Mouse (Mus musculus): ENCODE data around the gene Cks2. TPM values are rescaled to one million over a fixed set of nuclear protein-coding genes. Genes with fewer than 3 reads are reported as not detected.

Cks2 gene
- polyA plus RNA-seq (2015; fragmentation: Nextera tagmentation; extraction: Ambion mirVana) = 69.3 and 89.2 TPM in 2 replicates

DNA sequence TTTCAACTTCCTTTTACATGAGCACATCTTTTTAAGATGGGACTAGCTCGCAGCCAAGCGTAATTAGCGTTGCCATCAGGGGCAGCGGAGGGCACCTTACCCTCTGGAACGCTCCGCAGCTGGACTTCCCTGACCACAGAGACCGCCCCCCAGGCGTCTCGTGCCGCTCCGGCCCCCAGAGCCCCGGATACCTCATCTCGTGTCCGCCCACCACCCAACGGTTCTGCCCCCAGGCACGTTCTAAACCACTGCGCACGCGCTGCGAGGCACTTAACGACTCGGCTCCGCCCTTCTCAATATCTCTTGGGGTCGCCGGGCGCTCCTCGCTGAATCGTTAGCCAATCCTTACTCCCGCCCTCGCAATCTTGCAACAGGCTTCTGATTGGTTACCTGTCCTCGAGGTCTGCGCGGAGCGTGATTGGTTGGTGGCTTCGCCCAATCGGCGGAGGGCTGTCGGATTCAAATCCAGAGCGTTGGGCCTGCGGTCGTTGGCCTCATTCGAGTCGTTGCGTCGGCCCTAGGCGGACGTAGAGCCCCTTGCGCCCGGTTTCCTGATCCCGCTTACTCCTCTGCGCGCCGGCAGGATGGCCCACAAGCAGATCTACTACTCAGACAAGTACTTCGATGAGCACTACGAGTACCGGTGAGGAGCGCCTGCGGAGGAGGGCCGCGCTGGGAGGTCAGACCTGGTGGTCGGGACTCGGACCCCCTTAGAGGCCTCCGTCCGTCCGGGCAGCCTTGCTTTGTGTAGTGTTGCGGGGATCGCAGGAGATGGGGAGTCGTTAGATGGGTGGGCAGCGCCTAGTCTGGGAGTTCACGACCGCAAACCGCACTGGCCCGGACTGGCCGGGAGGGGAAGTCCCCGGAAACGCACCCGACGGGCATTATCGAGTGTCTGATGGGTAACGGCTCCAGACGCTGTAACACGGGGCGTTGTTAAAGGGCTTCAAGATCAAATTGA lies at the start of gene Cks2:
Gene Cks2 (plus strand): TSS at position 404 of the 961 bp plus-strand sequence.

DNA sequence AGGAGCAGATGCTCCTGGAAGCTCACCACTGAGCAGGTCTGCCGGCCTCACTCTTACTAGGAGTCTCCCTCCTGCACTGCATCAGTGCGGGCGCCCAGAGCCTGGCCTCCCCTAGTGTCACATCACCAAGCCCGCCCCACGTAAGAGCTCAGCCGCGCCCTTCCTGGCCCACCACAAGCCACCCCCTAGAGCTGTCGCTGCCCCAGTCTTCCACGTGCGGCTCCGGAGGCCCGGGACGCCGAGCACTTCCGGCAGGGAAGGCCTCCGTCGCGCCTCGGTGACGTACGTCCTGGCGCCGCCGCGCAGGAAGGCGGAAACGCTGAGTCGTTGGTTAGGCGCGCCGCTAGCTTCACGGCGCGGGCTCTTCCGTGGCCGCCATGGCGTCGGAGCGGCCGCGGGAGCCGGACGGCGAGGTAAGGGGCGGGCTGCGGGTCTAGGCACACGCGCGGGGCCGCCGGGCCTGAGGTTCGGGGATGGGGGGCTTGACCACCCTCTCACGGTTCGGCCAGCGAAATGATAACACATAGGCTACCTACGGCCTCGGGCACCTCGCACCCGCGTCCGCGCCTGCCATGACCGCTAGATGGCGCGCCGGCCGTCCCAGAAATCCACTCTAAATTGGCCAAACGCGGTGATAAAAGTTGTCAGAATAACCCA lies 6.5 kb downstream of the Cks2 start, which contains the start of gene Secisbp2:
Gene Secisbp2 (plus strand): TSS at position 290 of the 657 bp plus-strand sequence.

Other genes with a start within 250 kb of the Cks2 start
- gene S1pr3, start 236.6 kb upstream of the Cks2 start, polyA plus RNA-seq (2015; fragmentation: Nextera tagmentation; extraction: Ambion mirVana) = 19.1 and 20.6 TPM in 2 replicates
- gene Shc3, start 75.8 kb upstream of the Cks2 start, polyA plus RNA-seq (2015; fragmentation: Nextera tagmentation; extraction: Ambion mirVana) = 0.12 TPM in 1 of 2 replicates, not detected in the other
- gene Secisbp2, start 6.5 kb downstream of the Cks2 start, polyA plus RNA-seq (2015; fragmentation: Nextera tagmentation; extraction: Ambion mirVana) = 15.5 and 16.7 TPM in 2 replicates
- 2.4 and 2.5 TPM in 2 replicates for gene Sema4d, start 148.5 kb downstream of the Cks2 start, polyA plus RNA-seq (2015; fragmentation: Nextera tagmentation; extraction: Ambion mirVana)
- gene Gadd45g, start 201.4 kb downstream of the Cks2 start, polyA plus RNA-seq (2015; fragmentation: Nextera tagmentation; extraction: Ambion mirVana) = 260 and 292 TPM in 2 replicates